9 mouse cellular contexts compared by ENCODE assay signal in genomic region chr7:97745299-97745698, GRCm38 (mm10). TPM values are rescaled to one million over a fixed set of nuclear protein-coding genes. Genes with fewer than 3 reads are reported as not detected.
DNase-seq lines count a peak whose midpoint lies in the region; ATAC-seq and TF ChIP-seq lines count a peak whose summit lies in the region.
"Had no signal": no experiment of that assay in that cellular context is flagged by ENCODE, and none has a peak within 500 bp of the region (broad histone marks: within the 10 kb centered on the region; RNA-seq: fewer than 3 reads in every experiment).

No protein-coding gene starts in this region.

- no peaks in the 10 kb centered on the region for H3K27me3 ChIP-seq in kidney, adult 2 months (replicated peaks; ENCODE audit: control insufficient read depth, insufficient read depth, low read length)
- H3K27me3 ChIP-seq in kidney, embryonic 14.5 days (ENCODE audit: control insufficient read depth, insufficient read depth, low read length): no peaks in the 10 kb centered on the region
- H3K27me3 ChIP-seq in ES-Bruce4 (ENCODE audit: control insufficient read depth, insufficient read depth, low read length, poor library complexity, severe bottlenecking): no peaks in the 10 kb centered on the region
- H3K27me3 ChIP-seq in forebrain, embryonic 13.5 days: no peaks in the 10 kb centered on the region
- H3K27me3 ChIP-seq: megakaryocyte, embryonic 14.5 days had no signal

- TF ChIP-seq POLR2A in kidney, adult 2 months (IDR thresholded peaks at IDR 0.05; ENCODE audit: low read depth, low read length): no peak
- no peak for TF ChIP-seq POLR2A in ES-Bruce4 (IDR thresholded peaks at IDR 0.05; ENCODE audit: insufficient read depth, low read length)
- TF ChIP-seq POLR2A in bone marrow, adult 2 months (IDR thresholded peaks at IDR 0.05; ENCODE audit: borderline replicate concordance, control insufficient read depth, low read depth, low read length): no peak

- peaks cover 5% of the 10 kb centered on the region; the same call in 1 of the 2 replicates for H3K4me1 ChIP-seq in kidney, adult 2 months (ENCODE audit: control insufficient read depth, insufficient read depth, low read length)
- H3K4me1 ChIP-seq in kidney, embryonic 14.5 days (ENCODE audit: control insufficient read depth, insufficient read depth, low read length): no peaks in the 10 kb centered on the region
- H3K4me1 ChIP-seq in ES-Bruce4 (ENCODE audit: control insufficient read depth, insufficient read depth, low read length): peaks cover 7% of the 10 kb centered on the region
- H3K4me1 ChIP-seq in bone marrow, adult 2 months (ENCODE audit: control insufficient read depth, insufficient read depth, low read length): peaks cover 3% of the 10 kb centered on the region
- H3K4me1 ChIP-seq in forebrain, embryonic 13.5 days: peaks cover 14% of the 10 kb centered on the region

- H3K36me3 ChIP-seq in kidney, adult 2 months (ENCODE audit: control insufficient read depth, insufficient read depth, low read length): no peaks in the 10 kb centered on the region
- H3K36me3 ChIP-seq in kidney, embryonic 14.5 days (ENCODE audit: control insufficient read depth, insufficient read depth, low read length): no peaks in the 10 kb centered on the region
- H3K36me3 ChIP-seq in ES-Bruce4 (ENCODE audit: control insufficient read depth, insufficient read depth, low read length, poor library complexity, severe bottlenecking): no peaks in the 10 kb centered on the region
- H3K36me3 ChIP-seq in forebrain, embryonic 13.5 days (ENCODE audit: poor library complexity, severe bottlenecking): no peaks in the 10 kb centered on the region

- H3K9ac ChIP-seq in kidney, embryonic 14.5 days (ENCODE audit: low read depth, low read length): no peak overlapping the region
- H3K9ac ChIP-seq in ES-Bruce4 (ENCODE audit: low read depth, poor library complexity, severe bottlenecking): no peak overlapping the region
- no peak overlapping the region for H3K9ac ChIP-seq in forebrain, embryonic 13.5 days

- H3K9me3 ChIP-seq in kidney, embryonic 14.5 days (ENCODE audit: control insufficient read depth, low read length): no peaks in the 10 kb centered on the region
- H3K9me3 ChIP-seq in ES-Bruce4 (replicated peaks; ENCODE audit: control insufficient read depth, insufficient read depth, low read length, poor library complexity, severe bottlenecking): no peaks in the 10 kb centered on the region
- no peaks in the 10 kb centered on the region for H3K9me3 ChIP-seq in forebrain, embryonic 13.5 days (replicated peaks)
- H3K9me3 ChIP-seq: megakaryocyte, embryonic 14.5 days had no signal

- no peak for ATAC-seq in kidney, embryonic 14.5 days (ENCODE audit: low FRiP score, low TSS enrichment)
- peak; percentile 68 for ATAC-seq in forebrain, embryonic 13.5 days
- ATAC-seq in inflammation-experienced regulatory T-cells, adult 6 months: no peak

- no peak for TF ChIP-seq EP300 in ES-Bruce4 (IDR thresholded peaks at IDR 0.05; ENCODE audit: insufficient read depth, low read depth, low read length)

- no peak overlapping the region for H3K4me3 ChIP-seq in kidney, adult 2 months (ENCODE audit: insufficient read depth, low read depth, low read length)
- H3K4me3 ChIP-seq in kidney, embryonic 14.5 days (ENCODE audit: low read length): no peak overlapping the region
- no peak overlapping the region for H3K4me3 ChIP-seq in ES-Bruce4 (ENCODE audit: low read depth, low read length)
- H3K4me3 ChIP-seq in bone marrow, adult 2 months (replicated peaks; ENCODE audit: control insufficient read depth, low read depth, low read length): no peak overlapping the region
- no peak overlapping the region for H3K4me3 ChIP-seq in forebrain, embryonic 13.5 days
- H3K4me3 ChIP-seq: megakaryocyte, embryonic 14.5 days had no signal

- no peak overlapping the region for H3K27ac ChIP-seq in kidney, adult 2 months (ENCODE audit: insufficient read depth, low read depth, low read length)
- no peak overlapping the region for H3K27ac ChIP-seq in kidney, embryonic 14.5 days (ENCODE audit: low read depth, low read length)
- H3K27ac ChIP-seq in ES-Bruce4 (ENCODE audit: insufficient read depth, low read length): no peak overlapping the region
- H3K27ac ChIP-seq in bone marrow, adult 2 months (ENCODE audit: control insufficient read depth, insufficient read depth, low read depth, low read length, poor library complexity): no peak overlapping the region
- no peak overlapping the region for H3K27ac ChIP-seq in forebrain, embryonic 13.5 days

- TF ChIP-seq CTCF in kidney, adult 2 months (conservative IDR thresholded peaks at IDR 0.05; ENCODE audit: insufficient read depth, insufficient read length, low read depth, low read length): peak; percentile 80
- peak; percentile 75 for TF ChIP-seq CTCF in ES-Bruce4 (IDR thresholded peaks at IDR 0.05; ENCODE audit: low read depth, low read length)
- TF ChIP-seq CTCF in bone marrow, adult 2 months (IDR thresholded peaks at IDR 0.05; ENCODE audit: control insufficient read depth, insufficient read depth, low read length): peak; percentile 77

- 3% methylated on average over 3 of the region's 3 CpGs for WGBS in kidney, adult 2 months
- WGBS in kidney, embryonic 14.5 days: 13% methylated on average over 3 of the region's 3 CpGs
- WGBS in bone marrow, adult 2 months: 7% methylated on average over 3 of the region's 3 CpGs
- 11% methylated on average over 3 of the region's 3 CpGs for WGBS in forebrain, embryonic 13.5 days

- peak; percentile 67 for DNase-seq in kidney, adult 2 months
- DNase-seq in left cerebral cortex, postnatal 14 days (ENCODE audit: low spot score in 2 of 2): peak; percentile 69 to 76
- DNase-seq in natural killer cell, adult 2 months (ENCODE audit: low spot score in 2 of 2): peak; percentile 33 to 53

- H3K4me2 ChIP-seq in kidney, embryonic 14.5 days (replicated peaks; ENCODE audit: low read depth, low read length): no peak overlapping the region
- no peak overlapping the region for H3K4me2 ChIP-seq in forebrain, embryonic 13.5 days

- intact Hi-C loops in left cerebral cortex, postnatal 14 days (cut with DNase I): loop anchor here (1.0 to 5.0 kb wide), 3 partner anchors 97 to 372 kb away; partner anchors contain the start of gene Myo7a

RNA-seq across cellular contexts. Expression of gene Aqp11, which starts 7.2 kb away (rescaled TPM):
- polyA plus RNA-seq in kidney, adult 2 months (2012; rRNA removed): 62.0 and 65.9 TPM in 2 replicates
- 12.3 and 12.6 TPM in 2 replicates for polyA plus RNA-seq in kidney, embryonic 14.5 days (2014; fragmentation: Nextera tagmentation; extraction: Ambion mirVana)
- polyA plus RNA-seq in ES-Bruce4 (2011; ENCODE audit: insufficient read depth, insufficient read length, low read depth, missing spikeins): 4.6 TPM in 2 replicates
- 3.1 TPM in 2 replicates for polyA plus RNA-seq in bone marrow, adult 2 months (2011; ENCODE audit: insufficient read depth, insufficient read length, low replicate concordance, missing spikeins)
- polyA plus RNA-seq in forebrain, embryonic 13.5 days (2015; fragmentation: Nextera tagmentation; extraction: Ambion mirVana): 5.9 and 6.8 TPM in 2 replicates
- 10 to 100 TPM; 22.9 to 23.6 TPM for total RNA-seq in left cerebral cortex, postnatal 14 days (2021)
- 1 to 10 TPM in 2 of 3 experiments, under 1 TPM in 1; 0.48 to 1.3 (median 1.1) TPM for polyA plus RNA-seq in inflammation-experienced regulatory T-cells, adult 6 months (2017; shearing (Covaris generic))

RNA-seq across cellular contexts. Expression of gene Pak1, which starts 43.0 kb away (rescaled TPM):
- 25.1 and 30.3 TPM in 2 replicates for polyA plus RNA-seq in kidney, adult 2 months (2012; rRNA removed)
- 13.0 and 22.1 TPM in 2 replicates for polyA plus RNA-seq in kidney, embryonic 14.5 days (2014; fragmentation: Nextera tagmentation; extraction: Ambion mirVana)
- 71.3 and 82.6 TPM in 2 replicates for polyA plus RNA-seq in ES-Bruce4 (2011; ENCODE audit: insufficient read depth, insufficient read length, low read depth, missing spikeins)
- polyA plus RNA-seq in bone marrow, adult 2 months (2011; ENCODE audit: insufficient read depth, insufficient read length, low replicate concordance, missing spikeins): 4.5 and 18.2 TPM in 2 replicates
- 102 and 104 TPM in 2 replicates for polyA plus RNA-seq in forebrain, embryonic 13.5 days (2015; fragmentation: Nextera tagmentation; extraction: Ambion mirVana)
- total RNA-seq in left cerebral cortex, postnatal 14 days (2021): 100 to 1,000 TPM; 272 to 273 TPM
- 1 to 10 TPM; 1.7 to 4.1 (median 2.2) TPM for polyA plus RNA-seq in inflammation-experienced regulatory T-cells, adult 6 months (2017; shearing (Covaris generic))

RNA-seq across cellular contexts. Expression of gene Clns1a, which starts 48.9 kb away (rescaled TPM):
- 23.5 and 28.7 TPM in 2 replicates for polyA plus RNA-seq in kidney, adult 2 months (2012; rRNA removed)
- 237 and 238 TPM in 2 replicates for polyA plus RNA-seq in kidney, embryonic 14.5 days (2014; fragmentation: Nextera tagmentation; extraction: Ambion mirVana)
- 150 and 155 TPM in 2 replicates for polyA plus RNA-seq in ES-Bruce4 (2011; ENCODE audit: insufficient read depth, insufficient read length, low read depth, missing spikeins)
- polyA plus RNA-seq in bone marrow, adult 2 months (2011; ENCODE audit: insufficient read depth, insufficient read length, low replicate concordance, missing spikeins): 27.7 and 36.1 TPM in 2 replicates
- 224 and 235 TPM in 2 replicates for polyA plus RNA-seq in forebrain, embryonic 13.5 days (2015; fragmentation: Nextera tagmentation; extraction: Ambion mirVana)
- 10 to 100 TPM; 73.5 to 77.2 TPM for total RNA-seq in left cerebral cortex, postnatal 14 days (2021)
- polyA plus RNA-seq in inflammation-experienced regulatory T-cells, adult 6 months (2017; shearing (Covaris generic)): 10 to 100 TPM; 86.2 to 95.6 (median 88.7) TPM
